Mouse (Mus musculus) CD4-positive, CD25-positive, alpha-beta regulatory T cell, adult 4 months (primary cell): ENCODE results near the gene Ccdc51. TPM values are rescaled to one million over a fixed set of nuclear protein-coding genes. Genes with fewer than 3 reads are reported as not detected.

ENCODE experiments used
- ATAC-seq: one replicate; pipeline ENCODE4 v1.8.0; 2017
- polyA plus RNA-seq, 2 experiments: library from polyadenylated mRNA; unstranded; fragments of 100-300 nt; shearing (Covaris generic); gene quantifications; one replicate each; pipeline ENCODE4 v1.2.1; 2017

Gene Ccdc51
- 10 to 100 TPM; 13.5 to 16.0 TPM for polyA plus RNA-seq

DNA sequence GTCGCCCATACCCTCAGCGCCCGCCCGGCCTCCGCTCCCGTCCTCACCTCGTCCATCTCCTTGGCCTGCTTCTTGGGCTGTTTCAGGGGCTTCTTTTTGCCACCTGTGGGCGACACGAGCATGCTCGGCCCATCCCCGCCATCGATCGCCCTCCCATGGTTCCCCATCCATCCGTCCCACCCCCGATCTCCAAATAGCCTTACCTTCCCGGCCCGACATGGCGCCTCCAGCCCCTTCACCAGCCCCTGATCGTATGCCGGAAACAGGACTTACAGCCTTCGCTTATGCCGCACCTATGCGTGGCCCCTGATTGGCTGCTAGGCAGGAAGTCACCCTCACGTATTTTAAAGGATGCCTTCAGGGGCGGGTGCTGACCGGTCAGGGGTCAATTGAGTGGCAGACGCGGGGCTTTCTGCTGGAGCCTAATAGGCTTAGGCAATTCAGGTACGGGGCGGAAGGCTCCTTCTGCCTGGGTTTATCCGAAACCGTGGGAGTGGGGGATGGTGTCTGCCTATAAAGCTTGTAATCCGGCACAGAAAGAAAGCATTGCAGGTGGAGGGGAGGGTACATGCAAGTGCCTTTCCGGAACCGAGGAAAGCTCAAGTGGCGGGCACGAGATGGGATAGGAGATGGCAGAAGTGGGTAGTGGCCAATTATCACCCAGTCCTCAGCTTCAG, at the start of gene Ccdc51, which contains the start of gene Tma7:
Gene Ccdc51, plus strand, starts transcription at position 370 of the 677 bp plus-strand sequence.
Gene Tma7, minus strand, starts transcription at position 464 of the 677 bp plus-strand sequence.
- ATAC-seq, result peak; percentile 99

DNA sequence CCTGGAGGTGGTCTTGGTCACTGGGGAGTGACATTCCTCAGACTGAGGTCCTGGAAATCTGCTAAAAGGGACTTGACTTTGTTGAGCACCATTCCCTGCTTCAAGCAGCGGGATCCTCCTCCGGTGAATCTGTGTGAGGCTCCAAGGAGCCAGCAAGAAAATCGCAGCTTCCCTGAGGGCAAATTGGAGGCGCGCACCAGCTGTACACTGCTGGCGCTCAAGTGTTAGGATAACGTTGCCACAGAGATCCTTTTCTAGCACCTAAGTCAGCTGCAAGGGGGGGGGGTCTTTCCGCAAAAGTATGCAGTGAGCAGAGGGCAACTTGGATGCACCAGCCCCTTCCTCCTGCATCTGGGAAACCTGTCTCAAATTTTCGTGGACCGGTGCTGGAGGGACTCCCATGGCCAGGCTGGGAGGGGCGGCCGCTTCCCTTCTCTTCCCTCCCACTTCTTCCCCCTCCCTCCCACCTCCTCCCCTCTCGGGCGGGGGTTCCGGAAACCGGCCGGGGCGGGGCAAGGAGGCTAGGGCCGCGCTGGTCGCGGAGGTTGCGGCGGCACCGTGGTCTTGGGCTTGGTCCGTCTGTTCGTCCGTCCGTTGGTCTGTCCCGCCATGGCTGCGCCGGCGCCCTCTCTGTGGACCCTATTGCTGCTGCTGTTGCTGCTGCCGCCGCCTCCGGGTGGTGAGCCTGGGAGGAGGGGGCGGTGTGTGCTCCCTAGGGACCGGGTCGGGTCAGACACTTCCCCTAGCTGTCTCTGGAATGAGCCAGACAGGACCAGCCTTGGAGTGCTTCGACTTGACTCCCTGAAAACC, 44.0 kb upstream of the Ccdc51 start, which contains the start of gene Shisa5:
Gene Shisa5, plus strand, starts transcription at position 480 of the 810 bp plus-strand sequence.
- peak; percentile 87 for ATAC-seq

DNA sequence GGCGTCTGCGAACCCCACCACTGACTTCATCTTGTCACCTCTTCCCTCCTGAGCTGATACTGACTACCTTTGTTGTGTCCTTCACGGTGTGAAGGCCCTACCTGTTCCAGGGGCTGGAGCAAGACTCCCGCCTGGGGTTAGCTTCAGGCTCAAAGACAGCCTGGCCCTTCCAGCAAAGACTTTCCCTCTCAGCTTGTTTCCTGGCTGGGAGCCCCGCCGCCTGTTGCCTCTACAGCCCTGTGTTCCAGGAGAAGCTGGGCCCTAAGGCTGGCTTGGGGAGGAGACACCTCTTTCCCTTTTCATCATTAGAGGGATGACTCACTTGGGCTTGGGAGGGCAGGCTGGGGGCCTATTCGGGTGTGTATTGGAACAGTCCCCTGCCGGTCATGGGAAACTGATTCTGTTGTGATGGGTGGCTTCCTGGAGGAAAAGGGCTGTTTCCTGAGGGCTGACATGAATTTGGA, 43.4 kb upstream of the Ccdc51 start:
- peak; percentile 41 for ATAC-seq

DNA sequence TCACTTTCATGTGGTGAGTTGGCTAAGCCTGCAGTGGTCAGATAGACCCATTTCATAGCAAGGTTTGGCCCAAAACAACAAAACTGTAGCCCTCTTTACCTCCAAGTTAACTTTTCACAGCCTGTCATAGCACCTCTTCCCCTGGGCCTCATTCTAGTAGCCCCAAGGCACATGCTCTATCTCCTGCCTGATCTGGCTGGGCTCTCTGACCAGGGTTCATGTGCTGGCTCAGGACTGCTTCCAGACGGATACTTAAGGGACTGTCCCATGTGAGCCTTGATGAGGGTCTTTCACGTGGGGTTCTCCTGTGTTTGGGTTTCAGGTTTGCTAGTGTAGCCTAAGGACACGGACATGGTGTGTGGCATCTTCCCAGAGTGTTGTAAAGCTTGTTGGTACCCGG, 42.6 kb upstream of the Ccdc51 start:
- no peak for ATAC-seq

DNA sequence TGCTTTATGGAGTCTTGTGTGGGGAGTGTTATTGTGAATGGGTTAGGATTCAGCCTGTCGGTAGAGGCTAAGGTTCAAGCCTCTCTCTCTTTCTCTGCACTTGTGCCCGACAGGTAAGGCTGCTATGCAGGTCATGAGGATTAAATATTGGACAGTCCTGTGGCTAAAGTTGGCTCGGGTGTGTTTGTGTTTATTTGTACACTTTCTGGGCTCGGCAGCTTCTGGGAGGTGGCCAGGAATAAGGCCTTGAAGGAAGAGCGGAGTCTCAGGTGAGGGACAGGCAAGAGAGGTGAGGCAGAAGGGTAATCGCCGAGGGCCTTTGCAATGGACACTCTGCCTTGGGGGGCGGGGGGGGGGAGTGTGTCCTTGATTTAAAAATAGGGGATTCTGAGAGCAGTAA, 42.1 kb upstream of the Ccdc51 start:
- no peak for ATAC-seq

DNA sequence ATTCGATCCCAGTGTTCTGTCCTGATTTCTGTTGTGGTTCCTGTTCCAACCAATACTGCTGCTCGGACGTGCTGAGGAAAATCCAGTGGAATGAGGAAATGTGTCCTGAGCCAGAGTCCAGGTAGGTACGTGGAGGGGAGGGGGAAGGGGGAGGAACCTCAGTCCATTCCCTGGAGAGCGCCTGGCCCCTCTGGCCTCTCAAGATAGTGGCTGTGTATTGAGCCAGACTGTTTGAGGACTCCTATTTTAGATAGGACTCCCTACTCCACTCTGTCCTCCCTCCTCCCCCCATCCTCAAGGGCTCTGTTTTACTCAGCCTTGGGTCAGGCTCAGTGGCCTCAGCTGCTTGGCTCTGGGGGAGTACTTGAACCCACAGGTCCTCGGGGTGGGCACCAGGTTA, 41.4 kb upstream of the Ccdc51 start:
- no peak for ATAC-seq

DNA sequence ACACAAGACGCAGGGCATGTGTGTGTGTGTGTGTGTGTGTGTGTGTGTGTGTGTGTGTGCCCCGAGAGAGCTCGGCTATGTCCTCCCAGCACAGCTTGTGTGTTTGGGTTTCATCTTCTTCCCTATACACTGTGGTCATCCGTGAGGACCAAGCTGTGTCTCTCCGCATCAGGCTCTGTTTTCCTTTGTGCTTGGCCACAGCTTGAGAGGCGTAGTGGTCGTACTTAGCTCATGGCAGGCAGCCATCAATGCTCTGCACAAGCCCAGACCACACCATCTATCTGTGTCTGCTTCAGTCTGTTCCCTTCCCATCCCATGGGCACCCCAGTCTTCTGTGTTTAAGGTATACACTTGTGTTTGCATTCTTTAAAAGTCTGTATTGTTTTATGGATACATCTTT, 40.9 kb upstream of the Ccdc51 start:
- no peak for ATAC-seq

DNA sequence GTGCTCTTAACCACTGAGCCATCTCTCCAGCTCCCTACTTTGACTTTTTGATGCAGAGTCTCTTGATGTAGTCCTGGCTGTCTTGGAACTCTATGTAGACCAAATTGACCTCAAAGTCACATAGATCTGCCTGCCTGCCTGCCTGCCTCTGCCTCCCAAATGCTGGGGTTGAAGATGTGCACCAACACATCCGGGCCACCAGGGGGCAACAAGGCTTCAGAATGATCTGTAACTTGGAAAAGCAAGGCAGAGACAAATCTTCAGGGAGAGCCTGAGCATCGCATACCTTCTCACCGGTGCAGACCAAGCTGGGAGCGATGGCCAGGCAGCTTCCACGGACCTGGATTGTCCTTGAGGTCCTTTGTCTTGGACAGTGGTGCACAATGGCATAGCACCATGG, 36.0 kb upstream of the Ccdc51 start:
- peak; percentile 38 for ATAC-seq

DNA sequence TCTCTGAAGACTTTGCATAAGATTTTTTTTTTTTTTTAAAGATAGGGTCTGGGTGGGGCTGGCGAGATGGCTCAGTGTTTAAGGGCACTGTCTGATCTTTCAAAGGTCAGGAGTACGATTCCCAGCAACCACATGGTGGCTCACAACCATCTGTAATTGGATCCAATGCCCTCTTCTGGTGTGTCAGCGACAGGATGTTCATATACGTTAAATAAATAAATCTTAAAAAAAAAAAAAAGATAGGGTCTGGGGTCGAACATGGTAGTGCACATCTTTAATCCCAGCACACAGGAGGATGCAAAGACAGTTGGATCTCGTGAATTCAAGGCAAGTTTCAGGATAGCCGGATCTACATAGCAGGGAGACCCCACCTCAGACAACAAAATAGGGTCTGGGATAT, 33.0 kb upstream of the Ccdc51 start:
- ATAC-seq, result no peak

DNA sequence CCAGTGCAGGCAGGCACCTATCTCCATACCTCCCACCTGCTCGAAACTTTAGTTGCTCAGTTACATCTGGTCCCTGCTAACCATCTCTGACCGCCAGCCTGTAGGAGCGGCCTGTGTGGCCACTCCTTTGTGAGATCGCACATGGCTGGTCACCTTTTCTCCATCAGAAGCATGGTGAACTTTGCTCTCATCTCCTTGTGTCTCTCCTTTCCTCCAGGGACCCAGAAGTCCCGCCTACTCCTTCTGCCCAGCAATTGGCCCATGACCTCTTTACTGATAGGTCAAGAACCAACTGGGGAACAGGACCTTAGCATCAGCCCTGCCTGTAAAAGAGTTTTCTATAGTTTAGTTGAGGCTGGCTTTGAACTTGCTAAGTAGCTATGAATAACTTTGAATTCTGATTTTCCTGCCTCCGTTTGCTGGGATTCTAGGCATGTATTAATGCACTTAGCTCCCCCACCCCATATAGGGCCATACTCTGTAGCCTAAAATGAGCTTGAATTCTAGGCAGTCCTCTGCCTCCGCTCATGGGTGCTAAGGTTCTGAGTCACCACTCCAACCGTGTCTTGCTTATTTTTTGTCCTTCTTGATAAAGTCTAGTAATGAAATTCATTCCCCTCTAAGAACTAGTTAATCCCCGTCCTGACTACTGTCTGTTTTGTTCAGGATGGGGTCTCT, 32.2 kb upstream of the Ccdc51 start:
- no peak for ATAC-seq

DNA sequence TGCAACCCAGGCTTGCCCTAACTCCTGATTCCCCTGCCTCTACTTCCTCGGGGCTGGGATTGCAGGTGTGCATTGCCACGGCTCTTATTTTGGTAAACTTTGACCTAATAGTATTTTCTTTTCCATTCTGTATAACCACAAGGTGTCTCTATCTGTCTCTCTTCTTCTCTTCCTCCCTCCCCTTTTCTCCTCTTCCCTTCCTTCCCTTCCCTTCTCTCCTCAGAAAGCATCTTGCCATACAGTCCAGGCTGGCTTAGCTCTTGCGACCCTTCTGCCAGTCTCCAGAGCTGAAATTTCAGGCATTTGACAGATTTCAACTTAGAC, 31.7 kb upstream of the Ccdc51 start:
- no peak for ATAC-seq

DNA sequence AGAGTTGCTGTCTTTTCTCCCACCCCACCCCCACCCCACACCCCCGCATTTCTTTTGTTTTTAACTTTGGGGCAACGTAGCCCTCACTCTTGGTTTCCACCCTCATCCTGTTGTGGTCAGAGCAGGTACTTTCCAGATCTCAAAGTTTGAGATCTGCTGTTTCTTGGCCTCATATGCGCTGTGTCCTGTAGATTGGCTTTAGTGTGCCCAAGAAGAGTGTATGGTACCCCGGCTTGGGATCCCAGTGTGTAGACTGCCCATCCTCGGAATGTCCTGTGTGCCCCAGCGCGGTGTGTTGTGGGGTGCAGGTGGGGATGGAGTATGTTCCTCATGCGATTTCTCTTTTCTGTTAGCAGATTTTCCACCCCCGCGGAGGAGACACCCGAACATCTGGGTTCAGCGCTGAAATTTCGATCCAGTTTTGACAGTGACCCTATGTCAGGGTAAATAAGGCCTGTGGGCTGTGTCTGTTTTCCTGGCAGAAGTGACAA, 31.2 kb upstream of the Ccdc51 start:
- peak; percentile 46 for ATAC-seq

DNA sequence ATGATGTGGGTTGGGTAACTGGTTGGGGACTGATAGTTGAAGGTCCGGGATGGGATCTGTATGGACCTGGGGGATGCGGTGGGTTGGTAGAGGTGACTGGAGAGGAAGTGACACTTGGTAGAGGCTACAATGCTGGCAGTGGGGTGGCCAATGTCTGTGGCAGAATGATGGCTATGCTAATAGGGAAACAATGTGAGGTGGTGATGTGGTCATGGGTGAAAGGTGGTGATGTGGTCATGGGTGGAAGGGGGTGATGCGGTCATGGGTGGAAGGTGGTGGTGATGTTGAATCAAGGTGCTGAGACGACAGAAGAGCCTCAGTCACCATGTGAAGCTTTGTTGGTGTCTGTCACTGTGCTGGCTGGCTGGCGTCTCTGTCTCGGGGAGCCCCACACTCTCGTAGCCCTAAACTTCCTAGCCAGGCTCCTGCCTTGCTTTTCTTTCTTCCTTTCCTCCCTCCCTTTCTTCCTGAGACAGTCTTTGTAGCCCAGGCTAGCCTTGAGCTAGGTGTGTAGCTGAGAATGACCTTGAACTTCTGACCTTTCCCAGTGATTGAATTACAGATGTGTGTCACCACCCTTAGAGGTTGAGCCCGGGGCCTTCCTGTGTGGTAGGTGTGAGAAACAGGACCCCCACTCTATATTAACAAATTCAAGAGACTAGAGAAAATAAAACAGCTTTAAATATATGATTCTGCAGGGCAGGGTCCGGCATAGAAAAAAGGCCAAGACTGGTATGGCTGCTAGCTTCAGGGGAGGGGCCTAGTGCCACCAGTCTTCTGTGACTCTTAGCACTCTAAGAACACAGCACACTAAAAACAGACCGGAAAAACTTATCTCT, 30.4 kb upstream of the Ccdc51 start:
- ATAC-seq, result peak; percentile 28

DNA sequence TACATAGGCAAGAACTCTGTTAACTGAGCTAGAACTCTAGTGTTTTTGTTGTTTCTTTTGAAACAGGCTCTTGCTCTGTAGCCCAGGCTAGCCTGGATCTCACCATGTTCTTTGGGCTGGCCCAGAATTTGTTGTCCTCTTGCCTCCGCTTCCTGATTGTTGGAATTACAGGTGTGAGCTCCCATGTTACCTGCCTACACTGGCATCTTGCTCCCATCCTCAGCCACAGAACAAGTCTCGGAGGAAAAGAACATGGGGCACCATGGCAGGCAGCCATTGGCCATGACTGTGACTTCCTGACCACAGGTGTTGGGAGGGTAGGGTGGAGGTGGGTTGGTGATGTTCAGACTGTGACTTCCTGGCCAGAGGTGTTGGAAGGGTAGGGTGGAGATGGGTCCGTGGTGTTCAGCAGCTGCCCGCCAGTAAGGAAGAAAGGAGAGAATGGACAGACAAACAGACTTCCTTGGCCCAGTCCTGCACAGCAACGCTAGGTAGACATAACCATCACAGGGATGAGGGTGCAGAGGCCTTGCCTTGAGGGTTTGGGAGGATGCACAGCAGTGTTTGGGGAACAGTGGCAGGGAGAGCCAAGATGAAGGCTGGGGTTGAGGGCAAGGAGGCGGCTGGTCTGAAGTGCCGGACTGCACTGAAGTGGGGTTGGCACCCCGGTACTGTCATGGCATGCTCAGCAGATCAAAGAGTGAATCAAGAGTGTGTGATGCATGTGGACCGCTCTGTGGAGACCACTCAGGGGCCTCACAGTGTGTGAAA, 29.6 kb upstream of the Ccdc51 start:
- peak; percentile 36 for ATAC-seq

DNA sequence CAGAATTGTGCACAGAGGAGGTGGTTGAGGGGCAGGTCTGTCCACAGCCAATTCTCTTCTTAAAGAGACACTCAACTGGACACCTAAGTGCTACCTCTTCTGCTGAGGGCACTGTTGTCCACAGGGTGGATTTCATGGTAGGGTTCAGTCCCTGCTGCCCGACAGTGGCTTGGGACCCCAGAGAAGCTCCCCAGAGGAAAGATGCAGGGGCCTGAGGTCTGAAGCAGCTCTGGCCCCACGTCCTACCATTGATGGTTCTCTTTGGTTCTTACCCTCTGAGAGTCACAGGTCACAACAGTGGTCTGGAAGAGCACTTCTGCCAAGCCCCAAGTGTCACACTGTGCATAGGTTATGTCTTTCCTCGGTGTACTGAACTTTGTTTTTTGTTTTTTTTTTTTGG, 28.9 kb upstream of the Ccdc51 start:
- ATAC-seq, result no peak

DNA sequence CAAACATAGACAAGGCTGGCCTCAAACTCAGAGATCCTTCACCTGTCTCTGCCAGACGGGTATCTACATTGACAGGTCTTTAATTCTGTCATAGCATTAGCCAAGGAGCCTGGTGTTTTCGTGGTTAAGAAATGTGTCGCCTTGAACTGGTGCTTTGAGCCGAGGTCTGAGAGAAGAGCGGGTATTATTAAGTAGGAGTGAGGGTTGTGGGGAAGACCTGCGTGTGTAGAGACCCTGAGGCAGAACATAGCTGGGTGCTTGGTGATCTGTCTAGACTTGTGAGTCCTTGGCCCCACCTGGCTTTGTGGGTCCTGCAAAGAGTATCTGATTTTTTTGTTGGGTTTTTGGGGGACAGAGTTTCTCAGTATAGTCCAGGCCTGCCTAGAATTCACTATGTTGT, 28.4 kb upstream of the Ccdc51 start:
- ATAC-seq, result no peak

DNA sequence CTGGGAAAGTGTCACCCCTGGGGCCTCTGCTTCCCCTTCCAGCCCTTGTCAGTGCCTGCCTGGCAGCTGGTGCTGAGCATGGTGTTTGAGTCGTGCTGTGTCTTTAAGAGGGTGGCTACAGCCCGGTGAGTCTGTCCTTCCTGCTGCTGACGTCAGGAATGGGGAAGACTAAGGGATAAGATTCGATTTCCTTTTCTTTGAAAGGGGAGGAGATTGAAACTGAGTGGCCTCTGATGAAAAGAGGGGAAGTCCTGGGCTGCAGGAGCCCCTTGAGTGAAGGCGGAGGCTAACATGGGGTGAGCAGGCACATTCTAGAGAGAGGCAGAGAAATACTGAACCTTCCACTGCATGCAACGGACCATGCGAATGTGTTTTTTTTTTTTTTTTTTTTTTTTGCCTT, 27.6 kb upstream of the Ccdc51 start:
- peak; percentile 38 for ATAC-seq

DNA sequence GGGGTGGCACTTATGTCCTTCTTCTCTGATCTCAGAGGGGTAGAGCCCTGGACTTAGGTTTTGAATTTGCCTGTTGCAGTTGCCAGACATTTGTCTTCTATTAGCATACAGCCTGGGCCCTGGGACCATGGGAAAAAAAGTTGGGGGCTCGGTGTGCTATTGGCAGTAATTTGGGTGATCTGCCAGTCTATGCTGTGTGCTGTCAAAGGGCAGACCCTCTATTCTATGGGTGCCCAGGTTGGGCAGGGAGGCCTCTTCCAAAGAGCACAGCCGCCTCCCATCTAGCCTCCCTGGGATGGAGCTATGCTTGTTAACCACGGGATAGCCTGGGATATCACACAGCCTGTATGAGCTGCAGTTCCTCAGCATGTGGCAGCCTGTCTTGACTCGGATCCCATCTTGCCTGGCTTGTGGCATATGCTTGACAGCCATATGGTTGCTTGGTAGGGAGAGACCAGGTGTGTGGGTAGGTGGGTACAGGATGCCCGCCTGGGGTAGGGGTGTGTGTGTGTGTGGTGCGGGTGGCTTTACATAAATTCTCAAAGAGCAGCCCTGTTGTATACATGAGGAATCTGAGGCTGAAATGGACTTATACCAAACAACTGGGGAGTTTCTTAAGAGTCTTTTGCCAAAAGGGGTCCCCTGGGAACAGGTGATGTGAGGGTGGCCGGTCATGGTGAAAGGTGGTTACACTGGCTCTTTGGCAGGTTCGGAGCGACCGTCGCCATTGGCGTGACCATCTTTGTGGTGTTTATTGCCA, 26.8 kb upstream of the Ccdc51 start:
- no peak for ATAC-seq

DNA sequence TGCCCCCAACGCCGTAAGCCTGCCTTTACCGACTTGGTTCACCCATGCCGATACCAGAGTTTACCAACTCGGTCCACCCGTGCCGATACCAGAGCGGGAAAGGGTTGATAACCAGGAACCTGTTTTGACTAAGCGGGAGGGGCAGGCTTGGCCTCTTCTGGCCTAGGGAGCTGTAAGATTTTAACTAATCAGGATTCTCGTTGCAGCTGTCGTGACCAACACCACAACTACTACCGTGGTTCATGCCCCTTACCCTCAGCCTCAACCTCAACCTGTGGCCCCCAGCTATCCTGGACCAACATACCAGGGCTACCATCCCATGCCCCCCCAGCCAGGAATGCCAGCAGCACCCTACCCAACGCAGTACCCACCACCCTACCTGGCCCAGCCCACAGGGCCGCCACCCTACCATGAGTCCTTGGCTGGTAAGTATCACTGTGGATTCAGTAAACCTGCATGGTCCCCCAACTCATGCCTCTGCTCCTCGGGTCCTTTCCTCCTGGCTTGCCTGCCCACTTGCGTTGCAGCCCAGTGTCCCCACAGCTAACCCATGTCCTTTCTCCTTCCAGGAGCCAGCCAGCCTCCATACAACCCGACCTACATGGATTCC, 26.1 kb upstream of the Ccdc51 start:
- no peak for ATAC-seq

DNA sequence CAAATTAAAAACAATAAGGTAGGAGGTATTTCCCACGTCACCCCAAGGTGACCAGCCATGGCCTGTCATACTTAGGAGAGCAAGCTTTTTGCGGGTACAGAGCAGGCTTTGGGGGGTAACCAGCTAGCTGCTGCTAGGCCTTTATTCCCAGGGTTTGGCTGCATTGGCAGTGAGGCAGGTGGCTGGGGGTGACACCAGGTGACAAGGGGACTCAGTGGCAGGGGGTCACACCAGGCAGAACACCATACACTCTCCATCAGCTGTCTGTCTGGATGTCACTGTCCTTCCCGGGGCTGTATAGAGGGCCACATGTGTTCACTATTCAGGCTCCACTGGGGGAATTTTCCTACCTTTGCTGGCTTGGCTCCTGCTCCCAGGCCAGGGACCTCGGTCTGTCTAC, 25.4 kb upstream of the Ccdc51 start:
- ATAC-seq, result no peak
